Mouse (Mus musculus) heart, embryonic 10.5 days (tissue): ENCODE measurements at regions not wholly inside any gene's neighbourhood (a gene's known extent, or its start where the extent isn't known, plus 50 kb on each side); places are given as distances from the start of the nearest gene placed in this dataset.
A peak's percentile ranks its signal among the peaks of the same experiment; 100 is the strongest.

ENCODE experiments used
- DNase-seq: peaks from one replicate; pipeline ENCODE4 v3.0.0-alpha.2; 2017; ENCODE audit warnings: low spot score
- H3K27ac ChIP-seq: fragments of 300-500 bp; sonication (generic); 2 replicates; pipeline ENCODE4 v1.5.1; 2016; ENCODE audit warnings: mild to moderate bottlenecking
- H3K27me3 ChIP-seq: fragments of 300-500 bp; sonication (generic); 2 replicates; pipeline ENCODE4 v1.6.1; 2016; ENCODE audit warnings: mild to moderate bottlenecking; ENCODE audit not compliant: poor library complexity, insufficient read depth, severe bottlenecking
- H3K36me3 ChIP-seq: fragments of 300-500 bp; sonication (generic); 2 replicates; pipeline ENCODE4 v1.6.1; 2016; ENCODE audit warnings: mild to moderate bottlenecking, moderate library complexity
- H3K4me1 ChIP-seq: fragments of 300-500 bp; sonication (generic); 2 replicates; pipeline ENCODE4 v1.6.1; 2016; ENCODE audit warnings: mild to moderate bottlenecking
- H3K4me3 ChIP-seq: fragments of 300-500 bp; sonication (generic); 2 replicates; pipeline ENCODE4 v1.5.1; 2016; ENCODE audit warnings: mild to moderate bottlenecking, moderate library complexity
- H3K9me3 ChIP-seq: fragments of 300-500 bp; sonication (generic); 2 replicates; pipeline ENCODE4 v1.6.1; 2016; ENCODE audit warnings: mild to moderate bottlenecking, moderate library complexity
- WGBS: fragments of 180-500 bp; shearing (Covaris S2); methylation state at CpG from one replicate; pipeline ENCODE4 v1.1.7; 2016; 5-methylcytosine and 5-hydroxymethylcytosine counted together

DNA sequence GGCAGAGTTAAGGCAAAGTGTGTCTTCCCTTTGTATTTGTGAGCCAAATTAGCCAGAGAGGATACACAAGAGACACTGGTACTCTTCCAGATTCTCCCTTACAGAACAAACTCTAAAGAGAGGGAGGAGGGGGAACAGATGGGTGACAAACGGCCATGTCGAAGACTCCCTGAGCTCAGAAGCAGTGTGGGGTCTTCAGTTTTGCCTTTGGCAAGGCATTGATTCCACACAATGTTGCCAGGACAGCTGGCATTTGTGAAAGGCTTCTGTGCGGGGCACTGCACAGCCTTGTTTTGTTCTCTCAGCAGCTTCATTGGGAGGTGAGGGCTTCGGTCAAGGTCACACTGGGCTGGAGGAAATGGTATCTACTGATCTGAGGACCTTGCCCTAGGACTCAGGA lies 253.9 kb downstream of the Sipa1l2 start:
- Histone ChIP-seq H3K9me3 (no peaks in the 10 kb centered on the region), H3K27me3 (no peaks in the 10 kb centered on the region), H3K4me1 (peaks cover 53% of the 10 kb centered on the region), H3K27ac (peak overlapping the region; percentile 60; the same call in 1 of the 2 replicates), H3K36me3 (no peaks in the 10 kb centered on the region), H3K4me3 (no peak overlapping the region)
- 86% methylated on average over 4 of the region's 4 CpGs for WGBS
- DNase-seq = no peak

DNA sequence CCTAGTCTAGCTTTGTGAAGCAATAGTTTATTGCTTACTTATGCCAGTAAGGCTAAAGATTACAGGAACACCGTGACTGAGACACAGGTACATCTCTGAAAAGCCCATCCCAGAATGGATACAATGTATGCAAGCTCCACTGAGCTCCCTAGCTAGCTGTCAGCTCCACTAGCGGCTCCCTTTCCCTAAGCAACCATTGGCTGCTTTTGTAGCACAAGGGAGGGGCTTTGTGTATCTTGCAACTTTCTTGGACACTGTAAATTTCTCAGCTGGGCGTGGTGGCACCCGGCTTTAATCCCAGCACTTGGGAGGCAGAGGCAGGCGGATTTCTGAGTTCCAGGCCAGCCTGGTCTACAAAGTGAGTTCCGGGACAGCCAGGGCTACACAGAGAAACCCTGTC lies 254.6 kb downstream of the Sipa1l2 start:
- DNase-seq = no peak
- Histone ChIP-seq H3K9me3 (no peaks in the 10 kb centered on the region), H3K4me3 (no peak overlapping the region), H3K27me3 (no peaks in the 10 kb centered on the region), H3K36me3 (no peaks in the 10 kb centered on the region), H3K4me1 (peaks cover 51% of the 10 kb centered on the region), H3K27ac (peak overlapping the region; percentile 57; the same call in 1 of the 2 replicates)
- 66% methylated on average over 6 of the region's 6 CpGs for WGBS

DNA sequence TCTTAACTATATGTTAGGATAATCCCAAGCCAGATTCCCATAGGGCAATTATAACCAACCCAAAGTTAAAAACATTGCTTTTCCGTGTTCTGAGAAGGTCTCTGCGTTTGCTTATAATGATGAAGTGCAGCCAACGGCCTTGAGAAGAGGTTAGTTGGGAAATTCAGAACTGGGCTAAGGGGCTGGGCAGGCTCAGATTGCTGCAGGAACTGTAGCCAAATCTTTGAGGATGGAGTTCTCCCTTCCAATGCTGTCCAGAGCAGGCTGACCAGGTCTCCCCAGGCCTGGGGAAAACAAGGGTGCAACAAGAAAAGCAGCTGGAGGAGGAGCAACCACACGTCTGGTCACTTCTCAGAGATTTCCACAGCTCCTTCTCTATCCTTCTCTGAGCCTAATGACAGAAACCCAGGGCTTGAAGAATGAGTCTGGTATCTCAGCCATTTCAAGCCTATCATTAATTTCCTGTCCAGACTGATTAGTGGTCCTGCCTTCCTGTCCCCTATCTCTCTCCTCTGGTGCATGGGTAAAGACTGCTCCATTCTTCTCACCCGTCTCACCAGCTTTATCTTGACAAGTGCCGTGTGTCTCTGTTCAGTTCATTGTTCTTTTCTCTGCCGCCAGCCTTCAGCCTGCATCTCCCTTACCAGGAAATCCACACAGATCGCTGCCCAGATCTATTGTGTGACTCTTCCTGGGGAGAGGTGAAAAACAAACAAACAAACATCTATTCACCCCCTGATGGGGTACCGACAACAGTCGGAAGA lies 255.2 kb downstream of the Sipa1l2 start:
- no peaks in the 10 kb centered on the region for H3K36me3 ChIP-seq
- WGBS = 32% methylated on average over 10 of the region's 10 CpGs
- peak overlapping the region; percentile 57; the same call in 1 of the 2 replicates for H3K27ac ChIP-seq
- H3K9me3 ChIP-seq = no peaks in the 10 kb centered on the region
- DNase-seq = no peak
- H3K4me1 ChIP-seq = peaks cover 51% of the 10 kb centered on the region
- H3K27me3 ChIP-seq = no peaks in the 10 kb centered on the region
- no peak overlapping the region for H3K4me3 ChIP-seq

DNA sequence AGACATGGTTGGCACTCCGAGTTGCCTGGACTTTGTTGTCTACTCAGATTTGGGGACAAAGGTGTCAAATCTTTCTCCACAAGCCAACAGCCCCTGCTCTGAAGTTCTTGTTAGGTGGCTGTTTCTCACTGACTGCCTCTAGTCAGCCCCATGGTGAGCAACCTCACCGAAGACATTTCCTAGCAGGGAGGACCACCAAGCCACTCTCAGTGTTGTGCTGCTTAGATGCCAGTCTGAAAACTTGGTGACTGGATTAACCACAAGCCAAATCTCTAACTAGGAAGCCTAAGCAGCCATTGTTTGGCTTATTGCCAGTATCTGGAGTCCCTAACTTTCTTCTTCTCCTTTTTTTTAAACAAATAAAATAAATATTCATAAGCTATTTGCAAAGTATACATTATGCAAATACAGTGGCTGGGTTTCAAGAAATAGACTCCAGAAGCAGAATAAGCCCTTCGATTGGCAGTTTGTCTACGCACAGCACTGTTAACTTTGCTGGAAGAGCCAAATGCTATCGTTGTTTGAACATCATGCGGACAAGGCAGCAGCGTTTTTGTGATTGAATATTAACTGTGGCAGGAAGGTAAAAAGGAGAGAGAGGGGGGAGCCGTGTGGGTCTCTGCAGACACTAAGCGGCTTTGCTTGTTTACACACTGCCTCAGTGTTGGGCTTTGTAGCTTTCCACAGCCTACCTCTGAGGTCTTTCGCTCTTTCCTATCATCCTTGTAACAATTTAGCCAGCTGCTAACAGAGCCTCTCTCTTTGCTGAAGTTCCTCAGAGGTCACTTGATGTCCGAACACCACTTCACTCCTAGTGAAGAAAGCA lies 257.4 kb downstream of the Disc1 start:
- WGBS = 68% methylated on average over 11 of the region's 11 CpGs
- H3K4me3 ChIP-seq = no peak overlapping the region
- peak overlapping the region; percentile 29; the same call in 1 of the 2 replicates for H3K27ac ChIP-seq
- no peak for DNase-seq
- no peaks in the 10 kb centered on the region for H3K9me3 ChIP-seq
- no peaks in the 10 kb centered on the region for H3K36me3 ChIP-seq
- H3K4me1 ChIP-seq = peaks cover 63% of the 10 kb centered on the region
- no peaks in the 10 kb centered on the region for H3K27me3 ChIP-seq
